Mouse (Mus musculus) v-Abl transformed pro-B cells (cell line): ENCODE results near the gene Scrt2.

Experiments
- in situ Hi-C, 2 experiments: fragments of 400-800 bp; cut with MboI; formaldehyde crosslinking; loops; one replicate each; pipeline ENCODE4 v1.15.1; 2025; ENCODE audit not compliant: unreplicated experiment in 2 of 2

Gene Scrt2

GRCm38 (mm10) chr2:152081641-152082448 lies 516 bp downstream of the Scrt2 start:
- in situ Hi-C loops = loop anchor here in 1 of 2 experiments (25.0 kb wide), 1 partner anchor 145 kb away; no protein-coding TSS in a partner anchor

GRCm38 (mm10) chr2:152082456-152083285 lies 1.3 kb downstream of the Scrt2 start:
- in situ Hi-C loops = loop anchor here in 1 of 2 experiments (25.0 kb wide), 1 partner anchor 145 kb away; no protein-coding TSS in a partner anchor

- in situ Hi-C loops = loop anchor here in 1 of 2 experiments (25.0 kb wide), 1 partner anchor 146 kb away; no protein-coding TSS in a partner anchor
These were observed 2.1 kb downstream of the Scrt2 start for GRCm38 (mm10) chr2:152083411-152083810.

- in situ Hi-C loops = loop anchor here in 1 of 2 experiments (25.0 kb wide), 1 partner anchor 147 kb away; no protein-coding TSS in a partner anchor
These were observed 3.0 kb downstream of the Scrt2 start for GRCm38 (mm10) chr2:152084298-152084697.

GRCm38 (mm10) chr2:152085414-152085813 lies 4.1 kb downstream of the Scrt2 start:
- in situ Hi-C loops = loop anchor here in 1 of 2 experiments (25.0 kb wide), 1 partner anchor 148 kb away; no protein-coding TSS in a partner anchor

- in situ Hi-C loops = loop anchor here in 1 of 2 experiments (25.0 kb wide), 1 partner anchor 149 kb away; no protein-coding TSS in a partner anchor
These were observed 5.1 kb downstream of the Scrt2 start for GRCm38 (mm10) chr2:152086451-152086850.

- in situ Hi-C loops = loop anchor here in 1 of 2 experiments (25.0 kb wide), 1 partner anchor 150 kb away; no protein-coding TSS in a partner anchor
These were observed 5.8 kb downstream of the Scrt2 start for GRCm38 (mm10) chr2:152087111-152087510.

GRCm38 (mm10) chr2:152089078-152089477 lies 7.7 kb downstream of the Scrt2 start:
- in situ Hi-C loops = loop anchor here in 1 of 2 experiments (25.0 kb wide), 1 partner anchor 152 kb away; no protein-coding TSS in a partner anchor

- in situ Hi-C loops = loop anchor here in 1 of 2 experiments (25.0 kb wide), 1 partner anchor 152 kb away; no protein-coding TSS in a partner anchor
These were observed 8.3 kb downstream of the Scrt2 start for GRCm38 (mm10) chr2:152089581-152089980.

GRCm38 (mm10) chr2:152090486-152090885 lies 9.2 kb downstream of the Scrt2 start:
- in situ Hi-C loops = loop anchor here in 1 of 2 experiments (25.0 kb wide), 1 partner anchor 153 kb away; no protein-coding TSS in a partner anchor

GRCm38 (mm10) chr2:152091342-152092056 lies 10.2 kb downstream of the Scrt2 start:
- in situ Hi-C loops = loop anchor here in 1 of 2 experiments (25.0 kb wide), 1 partner anchor 154 kb away; no protein-coding TSS in a partner anchor

- in situ Hi-C loops = loop anchor here in 1 of 2 experiments (25.0 kb wide), 1 partner anchor 156 kb away; no protein-coding TSS in a partner anchor
These were observed 11.6 kb downstream of the Scrt2 start for GRCm38 (mm10) chr2:152092927-152093326.

GRCm38 (mm10) chr2:152093356-152093792 lies 12.0 kb downstream of the Scrt2 start:
- in situ Hi-C loops = loop anchor here in 1 of 2 experiments (25.0 kb wide), 1 partner anchor 156 kb away; no protein-coding TSS in a partner anchor

- in situ Hi-C loops = loop anchor here in 1 of 2 experiments (25.0 kb wide), 1 partner anchor 158 kb away; no protein-coding TSS in a partner anchor
These were observed 13.7 kb downstream of the Scrt2 start for GRCm38 (mm10) chr2:152094856-152095545.

GRCm38 (mm10) chr2:152096922-152097321 lies 15.6 kb downstream of the Scrt2 start:
- in situ Hi-C loops = loop anchor here in 1 of 2 experiments (25.0 kb wide), 1 partner anchor 160 kb away; no protein-coding TSS in a partner anchor

- in situ Hi-C loops = loop anchor here in 1 of 2 experiments (25.0 kb wide), 1 partner anchor 161 kb away; no protein-coding TSS in a partner anchor
These were observed 16.6 kb downstream of the Scrt2 start for GRCm38 (mm10) chr2:152097916-152098315.

- in situ Hi-C loops = loop anchor here in 1 of 2 experiments (25.0 kb wide), 1 partner anchor 162 kb away; no protein-coding TSS in a partner anchor
These were observed 18.2 kb downstream of the Scrt2 start for GRCm38 (mm10) chr2:152099538-152099937.

- in situ Hi-C loops = loop anchor here in 1 of 2 experiments (10.0 kb wide), 1 partner anchor 167 kb away; no protein-coding TSS in a partner anchor
These were observed 20.4 kb downstream of the Scrt2 start for GRCm38 (mm10) chr2:152101761-152102160.
